Mouse (Mus musculus) embryo, embryonic 10 days (tissue): ENCODE measurements around the gene Wdr64.

Source experiments
- DNase-seq: peaks from one replicate; pipeline ENCODE4 v3.0.0-alpha.2; 2015; ENCODE audit warnings: low spot score

Wdr64 gene

DNA sequence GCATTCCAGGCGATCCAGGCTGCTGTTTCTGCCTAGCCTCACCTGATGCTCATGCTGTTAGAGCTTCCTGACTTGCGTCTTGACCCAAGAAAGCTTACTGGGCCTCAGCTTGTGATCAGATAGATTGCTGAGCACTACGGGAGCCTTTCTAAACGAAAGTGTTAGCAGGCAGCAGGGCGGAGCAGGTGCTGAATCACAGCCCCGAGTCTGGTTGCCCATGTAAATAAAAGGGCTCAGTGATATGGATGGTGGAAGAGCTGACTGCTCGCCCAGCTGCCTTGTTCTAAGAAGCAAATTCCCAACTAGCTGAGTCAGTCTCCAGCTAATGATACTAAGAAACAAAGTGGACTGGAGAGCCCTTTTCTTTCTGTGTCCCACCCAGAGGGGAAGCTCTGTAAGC is 27.4 kb downstream of the Wdr64 start:
- no peak for DNase-seq

DNA sequence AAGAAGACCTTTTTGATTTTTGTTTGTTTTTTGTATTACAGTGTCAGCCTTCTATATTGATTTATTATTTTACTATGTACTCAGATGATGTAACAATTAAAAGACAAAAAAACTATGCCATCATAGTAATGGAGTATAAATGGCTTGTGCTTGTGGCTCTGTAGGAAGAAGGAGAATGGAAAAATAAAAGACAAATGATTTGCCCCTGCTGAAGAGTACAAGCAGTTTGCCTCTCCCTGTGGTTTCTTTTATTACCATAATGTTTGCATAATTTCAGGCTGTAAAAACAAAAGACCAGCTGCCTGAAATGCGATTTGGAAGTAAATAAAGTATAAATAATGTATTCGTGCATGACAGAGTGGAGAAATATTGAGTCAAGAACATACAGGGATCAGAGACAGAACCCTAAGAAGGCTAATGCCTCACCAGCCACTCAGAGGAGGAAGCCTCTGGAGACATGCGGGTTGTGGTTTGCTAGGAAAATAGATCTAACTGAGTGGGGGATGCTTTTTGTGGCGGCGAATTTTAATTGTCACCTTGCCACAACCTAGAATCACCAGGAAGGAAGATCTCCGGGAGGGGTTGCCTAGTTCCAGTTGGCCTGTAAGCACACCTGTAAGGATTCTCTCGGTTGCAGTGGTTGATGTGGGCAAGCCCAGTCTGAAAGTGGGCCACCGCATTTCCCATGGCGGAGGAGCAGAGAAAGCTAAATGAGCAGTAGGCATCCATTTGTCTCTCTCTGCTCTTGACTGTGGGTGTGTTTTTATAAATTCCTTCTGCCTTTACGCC is 56.4 kb downstream of the Wdr64 start:
- no peak for DNase-seq

DNA sequence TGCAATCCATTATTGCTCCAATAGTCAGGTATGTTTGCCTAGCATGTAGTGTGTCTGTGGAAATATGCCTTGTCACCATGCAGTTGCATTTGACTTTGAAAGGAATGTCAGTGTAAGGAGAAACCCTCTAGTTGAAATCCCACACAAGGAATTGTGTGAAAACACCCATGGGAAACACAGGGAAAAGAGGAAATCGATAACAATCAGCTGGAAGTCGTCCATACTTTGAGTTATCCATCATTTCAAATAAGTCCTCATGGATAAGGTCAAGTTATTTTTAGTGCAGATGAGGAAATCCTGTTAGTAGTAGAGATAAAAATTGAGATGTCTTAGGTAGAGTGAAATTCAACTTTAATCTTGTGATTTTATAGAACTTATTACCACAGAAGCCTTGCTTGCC is 96.3 kb downstream of the Wdr64 start:
- no peak for DNase-seq

DNA sequence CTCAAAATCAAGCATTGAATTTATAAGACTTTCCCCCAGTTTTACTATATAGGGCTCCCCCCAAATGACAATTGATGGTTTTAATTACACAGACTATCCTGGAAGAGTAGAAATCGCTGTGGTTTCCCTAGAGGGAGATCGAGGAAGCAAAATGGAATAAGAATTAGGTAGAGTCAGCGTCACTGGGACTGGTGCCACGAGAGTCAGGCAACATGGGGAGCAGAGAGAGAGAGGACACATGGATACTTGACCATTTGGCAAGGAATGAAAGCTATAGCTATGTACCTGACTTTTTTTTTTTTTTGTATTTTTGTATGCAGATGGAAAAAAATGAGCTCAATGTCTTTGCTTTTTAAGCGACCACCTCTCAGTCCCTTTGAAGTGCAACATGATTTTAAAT is 110.0 kb downstream of the Wdr64 start:
- DNase-seq, result no peak

DNA sequence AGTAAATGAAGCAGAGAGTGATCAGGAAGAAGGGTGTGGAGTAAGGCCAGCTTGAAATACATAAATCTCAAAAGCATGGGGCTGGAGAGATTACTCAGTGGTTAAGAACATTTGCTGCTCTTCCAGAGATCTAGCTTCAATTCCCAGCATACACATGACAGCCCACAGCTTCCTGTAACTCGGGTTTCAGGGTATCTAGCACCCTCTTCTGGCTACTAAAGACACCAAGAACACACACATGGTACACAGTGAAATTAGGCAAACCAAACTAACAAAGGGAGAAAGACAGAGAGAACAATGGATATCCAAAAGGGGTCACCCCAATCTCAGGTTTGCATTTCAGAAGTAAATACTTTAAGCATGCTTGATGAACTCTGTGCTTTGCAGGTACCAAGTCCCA is 113.2 kb downstream of the Wdr64 start:
- DNase-seq, result no peak

DNA sequence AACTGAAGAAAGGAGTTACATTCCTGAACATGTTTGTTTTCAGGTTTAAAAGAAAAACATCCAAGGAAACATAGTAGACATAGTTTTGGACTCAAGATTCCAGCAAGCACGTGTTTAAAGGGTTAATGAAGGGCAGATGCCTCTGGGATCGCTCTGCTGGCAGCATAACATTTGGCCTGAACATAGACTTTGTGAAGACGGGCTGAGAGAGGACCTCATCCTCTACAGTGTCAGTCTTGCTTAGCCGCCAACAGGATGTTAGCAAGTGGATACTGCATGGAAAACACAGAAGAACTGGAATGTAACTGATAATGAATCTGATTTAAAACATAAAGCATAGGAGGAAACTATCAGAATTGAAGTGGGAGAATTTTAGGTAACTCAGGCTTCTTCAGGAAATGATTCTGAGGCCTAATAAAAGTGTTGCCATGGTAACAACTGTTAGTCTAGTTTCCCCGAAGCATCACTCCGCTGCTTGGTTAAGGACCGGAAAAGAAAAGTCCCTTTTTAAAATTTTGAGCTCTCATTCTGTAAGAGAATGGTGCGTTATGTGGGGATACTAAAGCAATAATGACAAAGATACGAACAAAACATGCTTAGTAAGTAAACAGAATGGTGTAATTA is 125.5 kb downstream of the Wdr64 start:
- DNase-seq, result no peak

DNA sequence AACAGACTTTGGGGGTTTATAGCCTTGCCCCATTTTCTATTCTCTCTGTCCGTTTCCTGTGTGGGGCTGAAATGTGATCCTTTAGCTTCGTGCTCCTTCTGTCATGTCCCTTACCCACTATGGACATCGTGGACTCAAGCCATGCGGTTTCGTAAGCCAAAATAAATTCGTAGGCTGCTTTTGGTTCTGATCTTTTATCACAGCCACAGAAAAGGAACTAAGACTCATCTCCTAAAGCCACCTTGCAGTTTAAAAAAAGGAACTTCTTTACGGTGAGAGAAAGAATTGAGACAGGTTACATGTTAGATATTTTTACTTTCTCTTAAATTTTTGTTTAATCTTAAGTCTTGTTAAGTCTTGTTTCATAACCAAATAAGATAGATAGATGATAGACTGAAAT is 130.1 kb downstream of the Wdr64 start:
- DNase-seq, result no peak

DNA sequence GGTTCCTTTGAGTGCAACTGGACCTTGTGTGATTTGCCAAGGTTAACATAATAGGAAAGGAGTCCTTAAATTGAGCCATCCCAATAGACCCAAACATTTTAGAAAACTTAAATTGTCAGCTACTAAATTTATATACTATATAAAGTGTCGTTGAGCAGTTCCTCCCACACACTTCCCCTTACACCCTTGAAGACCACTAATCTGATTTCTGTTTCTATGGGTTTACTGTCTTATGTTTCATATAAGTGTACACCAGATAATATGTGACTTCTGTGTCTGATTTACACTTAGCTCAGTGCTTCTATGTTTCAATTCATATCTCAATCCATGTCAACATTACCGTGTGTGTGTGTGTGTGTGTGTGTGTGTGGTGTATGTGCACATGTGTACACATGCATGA is 130.8 kb downstream of the Wdr64 start:
- no peak for DNase-seq

DNA sequence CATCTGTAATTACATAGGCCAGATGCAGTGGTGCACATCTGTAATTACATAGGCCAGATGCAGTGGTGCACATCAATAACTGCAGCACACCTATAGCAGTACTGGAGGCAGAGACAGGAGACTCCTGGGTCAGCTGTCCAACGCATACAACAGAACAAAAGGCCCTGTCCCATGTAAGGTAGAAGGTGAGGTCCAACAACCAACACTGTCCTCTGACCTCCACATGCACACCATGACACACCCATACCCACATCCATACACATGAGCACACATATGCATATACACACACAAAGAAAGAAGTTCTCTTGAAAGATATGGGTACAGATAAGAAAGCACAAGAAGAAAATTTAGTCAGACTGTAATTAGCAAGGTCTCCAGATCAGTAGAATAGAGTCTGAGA is 157.1 kb downstream of the Wdr64 start:
- no peak for DNase-seq
